Mouse (Mus musculus) layer of hippocampus, adult 8-10 months (tissue): Measurements from ENCODE around the gene Dclk1. TPM values are rescaled to one million over a fixed set of nuclear protein-coding genes. Genes with fewer than 3 reads are reported as not detected.

Experiments
- DNase-seq, 2 experiments: peaks; one replicate each; pipeline ENCODE4 v3.0.0; 2022; ENCODE audit warnings: low spot score in 2 of 2
- total RNA-seq, 4 experiments: library from RNA; stranded (reverse); gene quantifications; 2 replicates each; pipeline ENCODE4 v1.2.4; 2022

The Dclk1 gene
- total RNA-seq, 4 experiments from 2014 or later, result 509 to 592 (median 551) TPM

GRCm38 (mm10) chr3:55331694-55332093 lies 89.5 kb downstream of the Dclk1 start:
- DNase-seq, result no peak

- DNase-seq, result no peak
These were observed 91.3 kb downstream of the Dclk1 start for GRCm38 (mm10) chr3:55333511-55333910.

GRCm38 (mm10) chr3:55336895-55337294 lies 94.7 kb downstream of the Dclk1 start:
- DNase-seq, result no peak

- DNase-seq, result peak in 1 of 2 experiments; percentile 5
These were observed 95.5 kb downstream of the Dclk1 start for GRCm38 (mm10) chr3:55337671-55338070.

GRCm38 (mm10) chr3:55342445-55342844 lies 100.3 kb downstream of the Dclk1 start:
- DNase-seq, result peak in 1 of 2 experiments; percentile 5

- peak; percentile 77 to 80 for DNase-seq
These were observed 105.3 kb downstream of the Dclk1 start for GRCm38 (mm10) chr3:55347371-55348025.

GRCm38 (mm10) chr3:55348026-55348390 lies 105.8 kb downstream of the Dclk1 start:
- no peak for DNase-seq

GRCm38 (mm10) chr3:55350194-55350593 lies 108.0 kb downstream of the Dclk1 start:
- DNase-seq, result no peak

- peak; percentile 58 to 65 for DNase-seq
These were observed 109.3 kb downstream of the Dclk1 start for GRCm38 (mm10) chr3:55351281-55352052.

- no peak for DNase-seq
These were observed 110.4 kb downstream of the Dclk1 start for GRCm38 (mm10) chr3:55352529-55352928.

GRCm38 (mm10) chr3:55353169-55353568 lies 111.0 kb downstream of the Dclk1 start:
- no peak for DNase-seq

- peak; percentile 66 to 78 for DNase-seq
These were observed 111.8 kb downstream of the Dclk1 start for GRCm38 (mm10) chr3:55353909-55354511.

- DNase-seq, result no peak
These were observed 112.6 kb downstream of the Dclk1 start for GRCm38 (mm10) chr3:55354765-55355164.

- DNase-seq, result no peak
These were observed 116.3 kb downstream of the Dclk1 start for GRCm38 (mm10) chr3:55358486-55358885.

- DNase-seq, result no peak
These were observed 118.7 kb downstream of the Dclk1 start for GRCm38 (mm10) chr3:55360836-55361235.

- DNase-seq, result no peak
These were observed 125.0 kb downstream of the Dclk1 start for GRCm38 (mm10) chr3:55367166-55367565.

- DNase-seq, result no peak
These were observed 127.0 kb downstream of the Dclk1 start for GRCm38 (mm10) chr3:55369156-55369555.

GRCm38 (mm10) chr3:55373689-55374088 lies 131.5 kb downstream of the Dclk1 start:
- peak; percentile 80 for DNase-seq

GRCm38 (mm10) chr3:55378591-55378990 lies 136.4 kb downstream of the Dclk1 start:
- no peak for DNase-seq

- DNase-seq, result no peak
These were observed 138.3 kb downstream of the Dclk1 start for GRCm38 (mm10) chr3:55380471-55380870.

GRCm38 (mm10) chr3:55392605-55393004 lies 150.4 kb downstream of the Dclk1 start:
- no peak for DNase-seq

GRCm38 (mm10) chr3:55393549-55393948 lies 151.4 kb downstream of the Dclk1 start:
- no peak for DNase-seq
